Mouse (Mus musculus) kidney, adult 2 months (tissue): ENCODE data around the gene Dnpep.

Experiments used
- CTCF ChIP-seq: fragments of 200-500 bp; conservative IDR thresholded peaks from 2 replicates; pipeline ENCODE4 v1.5.1; 2011; ENCODE audit warnings: low read depth, mild to moderate bottlenecking, control low read depth, low read length, moderate library complexity, mixed read lengths; ENCODE audit not compliant: insufficient read depth, insufficient read length
- POLR2A ChIP-seq: fragments of 200-500 bp; IDR thresholded peaks from one replicate; pipeline ENCODE4 v1.6.1; 2011; ENCODE audit warnings: low read depth, low read length, control low read depth

- TF ChIP-seq POLR2A (no peak), CTCF (no peak)
Observed at GRCm38 (mm10) chr1:75360112-75361031, 42.6 kb upstream of the Dnpep start, which contains the start of gene Des.
